Mouse (Mus musculus) right cerebral cortex, postnatal 36 days (tissue): Measurements from ENCODE around the gene Sort1.
"Not testable (repeated sequence)": the region's sequence is repeated elsewhere in the genome, so short reads cannot be mapped to it uniquely, and the experiment has no call there.

Source experiments
- DNase-seq, 2 experiments: peaks; one replicate each; pipeline ENCODE4 v3.0.0; 2022; ENCODE audit warnings: low spot score in 2 of 2, mixed read lengths in 1 of 2

The Sort1 gene

GRCm38 (mm10) chr3:108283781-108284601 is at the start of gene Sort1:
Sort1 (plus strand) TSS chr3:108284082.
- peak; percentile 88 to 91 for DNase-seq

GRCm38 (mm10) chr3:108237474-108238102 is 46.3 kb upstream of the Sort1 start:
- not testable (repeated sequence) for DNase-seq

GRCm38 (mm10) chr3:108241243-108241839 is 42.5 kb upstream of the Sort1 start:
- DNase-seq = no peak

GRCm38 (mm10) chr3:108246857-108247256 is 37.0 kb upstream of the Sort1 start:
- DNase-seq = no peak

GRCm38 (mm10) chr3:108256719-108257637 is 26.9 kb upstream of the Sort1 start, which contains the start of gene Psma5:
Psma5 (plus strand) TSS chr3:108256926.
- DNase-seq = peak; percentile 94 to 97

GRCm38 (mm10) chr3:108257831-108258500 is 25.9 kb upstream of the Sort1 start:
- DNase-seq = no peak

- no peak for DNase-seq
Observed at GRCm38 (mm10) chr3:108259319-108259718, 24.6 kb upstream of the Sort1 start.

GRCm38 (mm10) chr3:108279495-108279894 is 4.4 kb upstream of the Sort1 start:
- DNase-seq = not testable (repeated sequence)

GRCm38 (mm10) chr3:108282401-108283240 is 1.3 kb upstream of the Sort1 start:
- DNase-seq = no peak

- DNase-seq = no peak
Observed at GRCm38 (mm10) chr3:108283241-108283561, 681 bp upstream of the Sort1 start.

- no peak for DNase-seq
Observed at GRCm38 (mm10) chr3:108285078-108285711, 1.3 kb downstream of the Sort1 start.

- no peak for DNase-seq
Observed at GRCm38 (mm10) chr3:108286671-108287439, 3.0 kb downstream of the Sort1 start.

GRCm38 (mm10) chr3:108287811-108288805 is 4.2 kb downstream of the Sort1 start:
- DNase-seq = no peak

GRCm38 (mm10) chr3:108289311-108290130 is 5.6 kb downstream of the Sort1 start:
- DNase-seq = no peak

- DNase-seq = no peak
Observed at GRCm38 (mm10) chr3:108291036-108291799, 7.3 kb downstream of the Sort1 start.

GRCm38 (mm10) chr3:108294398-108294797 is 10.5 kb downstream of the Sort1 start:
- no peak for DNase-seq
